Mouse (Mus musculus) inflammation-experienced regulatory T-cells, adult 6 months (primary cell): ENCODE measurements around the gene Dnpep. TPM values are rescaled to one million over a fixed set of nuclear protein-coding genes. Genes with fewer than 3 reads are reported as not detected.

Experiments used
- ATAC-seq: one replicate; pipeline ENCODE4 v1.8.0; 2017
- polyA plus RNA-seq, 3 experiments: library from polyadenylated mRNA; unstranded; fragments of 100-300 nt; shearing (Covaris generic); gene quantifications; one replicate each; pipeline ENCODE4 v1.2.1; 2017

The Dnpep gene
- polyA plus RNA-seq, 3 experiments from 2014 or later = 52.9 to 68.4 (median 62.8) TPM

GRCm38 (mm10) chr1:75262969-75263951 is 54.5 kb downstream of the Dnpep start:
- ATAC-seq = no peak

DNA sequence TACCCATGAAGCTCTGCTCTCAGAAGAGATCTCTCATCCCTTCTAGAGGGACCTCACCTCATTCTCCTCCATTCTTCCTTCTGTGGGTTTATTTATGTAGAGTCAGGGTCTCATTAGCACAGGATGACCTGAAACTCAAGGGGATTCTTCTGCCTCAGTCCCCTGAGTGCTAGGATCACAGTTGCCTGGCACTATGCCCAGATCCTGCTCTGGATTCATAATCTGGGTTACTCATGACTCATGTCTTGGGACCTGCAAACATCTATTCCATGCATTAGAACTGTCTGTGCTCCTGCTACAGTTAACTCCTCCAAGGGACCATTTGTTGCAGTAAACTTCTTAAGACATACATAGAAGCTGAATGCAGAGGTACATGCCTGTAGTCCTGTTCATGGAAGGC is 56.5 kb downstream of the Dnpep start:
- ATAC-seq = no peak

Other genes starting within 250 kb of the Dnpep start
- 1 to 10 TPM; 6.1 to 8.8 (median 7.6) TPM for gene Nhej1, start 192.8 kb downstream of the Dnpep start, polyA plus RNA-seq
- under 1 TPM in 1 of 3 experiments, not detected in 2; 0.47 TPM for gene Slc23a3, start 184.1 kb downstream of the Dnpep start, polyA plus RNA-seq
- gene Cnppd1, start 175.3 kb downstream of the Dnpep start, polyA plus RNA-seq = 100 to 1,000 TPM; 120 to 140 (median 139) TPM
- 10 to 100 TPM; 17.4 to 31.3 (median 20.3) TPM for gene Retreg2, start 175.2 kb downstream of the Dnpep start, polyA plus RNA-seq
- gene Zfand2b, start 149.3 kb downstream of the Dnpep start, polyA plus RNA-seq = 10 to 100 TPM; 45.5 to 56.2 (median 50.2) TPM
- gene Abcb6, start 137.6 kb downstream of the Dnpep start, polyA plus RNA-seq = 1 to 10 TPM; 3.0 to 4.6 (median 4.4) TPM
- gene Ankzf1, start 125.8 kb downstream of the Dnpep start, polyA plus RNA-seq = 10 to 100 TPM; 16.5 to 28.6 (median 25.1) TPM
- gene Atg9a, start 125.8 kb downstream of the Dnpep start, polyA plus RNA-seq = 10 to 100 TPM in 1 of 3 experiments, 1 to 10 TPM in 2; 7.5 to 10.8 (median 8.4) TPM
- 10 to 100 TPM in 2 of 3 experiments, 1 to 10 TPM in 1; 8.4 to 14.1 (median 13.5) TPM for gene Glb1l, start 107.2 kb downstream of the Dnpep start, polyA plus RNA-seq
- 10 to 100 TPM; 46.3 to 62.7 (median 51.6) TPM for gene Stk16, start 107.2 kb downstream of the Dnpep start, polyA plus RNA-seq
- gene Tuba4a, start 98.1 kb downstream of the Dnpep start, polyA plus RNA-seq = 100 to 1,000 TPM; 116 to 151 (median 123) TPM
- gene A630095N17Rik, start 85.9 kb downstream of the Dnpep start, polyA plus RNA-seq = not detected
- 1 to 10 TPM; 3.0 to 7.0 (median 5.8) TPM for gene Dnajb2, start 81.6 kb downstream of the Dnpep start, polyA plus RNA-seq
- gene Ptprn, start 53.5 kb downstream of the Dnpep start, polyA plus RNA-seq = under 1 TPM in 1 of 3 experiments, not detected in 2; 0.36 TPM
- not detected for gene Resp18, start 39.6 kb downstream of the Dnpep start, polyA plus RNA-seq
- under 1 TPM in 1 of 3 experiments, not detected in 2; 0.64 TPM for gene Des, start 42.3 kb upstream of the Dnpep start, polyA plus RNA-seq
- gene Speg, start 57.3 kb upstream of the Dnpep start, polyA plus RNA-seq = under 1 TPM in 1 of 3 experiments, not detected in 2; 0.34 TPM
- gene Gmppa, start 117.9 kb upstream of the Dnpep start, polyA plus RNA-seq = 10 to 100 TPM; 44.2 to 67.2 (median 62.7) TPM
- gene Asic4, start 132.4 kb upstream of the Dnpep start, polyA plus RNA-seq = not detected
- 1 to 10 TPM; 5.5 to 6.9 (median 5.6) TPM for gene Chpf, start 161.3 kb upstream of the Dnpep start, polyA plus RNA-seq
- gene Tmem198, start 161.5 kb upstream of the Dnpep start, polyA plus RNA-seq = under 1 TPM in 1 of 3 experiments, not detected in 2; 0.24 TPM
- gene Obsl1, start 188.5 kb upstream of the Dnpep start, polyA plus RNA-seq = not detected
- not detected for gene Inha, start 189.1 kb upstream of the Dnpep start, polyA plus RNA-seq
- 10 to 100 TPM in 2 of 3 experiments, 1 to 10 TPM in 1; 6.5 to 11.9 (median 10.5) TPM for gene Stk11ip, start 203.5 kb upstream of the Dnpep start, polyA plus RNA-seq
- gene Slc4a3, start 228.3 kb upstream of the Dnpep start, polyA plus RNA-seq = under 1 TPM in 1 of 3 experiments, not detected in 2; 0.05 TPM